Mouse (Mus musculus) spleen, postnatal 0 days (tissue): Measurements from ENCODE around the gene Ppm1n. TPM values are rescaled to one million over a fixed set of nuclear protein-coding genes. Genes with fewer than 3 reads are reported as not detected.

Source experiments
- polyA plus RNA-seq: library from polyadenylated mRNA; unstranded; fragments of >200 nt; fragmentation: Nextera tagmentation; extraction: Ambion mirVana; gene quantifications from 2 replicates; pipeline ENCODE4 v1.2.1, GENCODE M21; 2015

Ppm1n gene
- polyA plus RNA-seq, result 0.18 and 0.19 TPM in 2 replicates

DNA sequence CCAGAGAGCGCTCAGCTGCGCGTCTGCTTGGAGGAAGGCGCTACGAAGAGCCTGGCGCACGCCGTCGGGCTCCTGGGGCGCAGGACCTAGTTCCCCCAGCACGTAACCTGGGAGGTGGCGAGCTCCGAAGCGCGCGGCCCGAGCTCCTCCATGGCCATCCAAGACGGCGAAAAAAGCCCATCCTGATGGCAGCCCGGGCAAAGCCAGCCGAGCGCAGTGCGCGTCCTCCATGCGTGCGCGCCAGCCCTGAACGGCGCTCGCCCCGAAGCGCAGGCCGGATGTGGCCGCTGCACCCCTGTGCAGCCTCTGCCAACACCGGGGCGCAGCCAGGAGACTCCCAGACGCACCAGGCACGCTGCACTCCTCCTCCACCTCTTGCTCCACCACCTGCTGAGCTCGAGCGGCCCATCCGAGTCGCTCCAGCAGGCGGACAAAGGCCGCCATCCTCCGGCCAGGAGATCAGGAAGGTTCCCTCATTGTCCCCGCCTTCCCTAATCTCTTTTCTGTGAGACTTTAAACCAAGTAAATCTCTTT is at the start of gene Ppm1n:
Gene Ppm1n (minus strand): TSS at position 484 of the 534 bp plus-strand sequence.

DNA sequence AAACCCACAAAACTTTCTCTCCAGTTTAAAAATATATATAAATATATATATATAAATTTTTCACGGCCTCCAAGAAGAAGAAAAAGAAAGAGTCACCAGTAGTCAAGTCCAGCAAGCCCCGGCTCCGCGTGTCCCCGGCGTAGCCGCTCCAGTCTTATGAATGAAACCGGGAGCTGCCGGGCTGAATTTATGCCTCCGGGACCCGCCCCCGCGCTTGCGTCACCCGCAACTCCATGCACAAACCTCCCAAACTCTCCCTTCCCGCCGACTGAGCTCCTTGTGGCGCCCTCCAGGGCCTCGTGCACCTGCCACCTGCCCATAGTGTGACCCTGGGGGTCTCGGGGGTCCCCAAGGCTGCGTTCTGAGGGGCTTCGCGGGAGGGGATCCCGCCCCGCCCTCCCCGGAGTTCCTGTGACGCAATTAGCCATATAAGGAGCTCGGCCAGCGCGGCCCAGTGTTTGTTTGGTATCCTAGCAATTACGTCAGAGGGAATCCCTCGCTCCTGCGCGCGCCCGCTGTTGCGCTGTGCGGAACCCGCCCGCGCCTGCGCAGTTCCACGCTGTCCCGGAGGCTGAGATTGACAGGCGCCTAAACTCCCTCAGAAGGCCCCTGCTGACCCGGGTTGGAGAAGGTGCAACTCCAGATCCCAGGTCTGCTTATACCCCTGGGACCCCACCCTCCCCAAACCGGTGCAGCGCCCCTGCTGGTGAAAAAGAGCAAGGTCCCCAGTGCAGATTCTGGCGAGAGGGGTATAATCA is 30.2 kb upstream of the Ppm1n start, which contains the start of gene Fosb:
Gene Fosb (minus strand): TSS at position 168 of the 758 bp plus-strand sequence.

DNA sequence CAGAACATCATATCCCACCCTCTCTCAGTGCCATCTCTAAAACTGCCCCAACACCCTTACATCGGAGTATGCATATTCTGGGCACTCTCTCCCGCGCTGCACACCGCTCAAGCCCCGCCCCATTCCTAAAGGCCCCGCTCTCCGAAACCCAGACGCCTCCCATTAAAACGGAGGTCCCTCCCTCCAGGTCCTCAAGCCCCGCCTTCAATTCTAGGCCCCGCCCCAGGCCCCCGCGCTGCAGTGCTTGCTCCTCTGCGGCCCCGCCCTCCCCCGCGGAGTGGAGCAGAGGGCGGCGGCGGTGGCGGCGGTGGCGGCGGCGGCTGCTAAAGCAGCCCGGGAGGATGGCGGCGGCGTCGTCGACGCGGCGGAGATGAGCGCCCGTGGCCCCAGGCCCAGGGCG is 2.5 kb upstream of the Ppm1n start, which contains the start of gene Rtn2:
Gene Rtn2 (plus strand): TSS at position 240 of the 400 bp plus-strand sequence.

DNA sequence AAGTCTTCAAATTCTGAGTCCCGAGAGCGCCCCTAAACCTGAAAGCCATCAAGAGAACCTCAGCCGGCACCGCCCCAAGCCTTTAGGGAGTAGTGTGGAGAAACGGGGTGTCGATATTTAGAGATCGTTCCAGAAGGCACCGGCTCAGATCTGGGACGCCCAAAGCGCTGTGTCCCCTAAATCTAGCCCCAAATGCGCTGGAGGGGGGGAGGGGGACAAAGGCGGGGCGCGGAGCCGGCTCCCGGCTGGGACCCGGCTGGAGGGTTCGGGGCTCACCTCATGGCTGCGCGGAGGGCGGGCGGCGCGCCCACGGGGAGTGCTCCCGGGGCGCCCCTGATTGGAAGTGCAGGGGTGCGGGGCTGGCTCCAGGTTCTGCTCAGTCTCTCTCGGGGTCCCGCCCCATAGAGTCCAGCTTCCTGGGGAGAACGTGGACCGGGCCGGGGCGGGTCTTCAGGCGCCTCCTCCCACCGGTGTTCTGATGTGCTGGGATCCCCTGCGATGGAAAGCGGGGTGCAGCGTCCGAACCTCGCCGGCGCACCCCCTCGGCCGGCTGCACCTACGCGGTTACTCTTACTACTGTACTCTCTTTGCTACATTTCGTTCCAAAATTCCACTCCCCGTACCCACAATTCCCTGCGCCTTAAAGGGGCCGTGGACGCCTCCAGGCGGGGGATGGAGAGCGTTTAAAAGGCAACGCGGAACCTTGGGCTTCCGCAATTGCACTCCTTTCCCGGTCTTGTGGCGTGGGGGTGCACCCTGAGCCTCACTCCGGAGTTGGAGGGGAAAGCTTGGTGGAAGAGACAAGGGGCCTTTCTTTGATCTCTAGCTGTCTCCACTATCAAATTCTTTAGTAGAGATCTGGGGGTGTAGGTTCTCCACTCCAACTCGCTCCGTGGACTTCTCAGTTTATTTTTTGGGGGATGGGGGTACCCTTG is 8.4 kb downstream of the Ppm1n start, which contains the start of gene Vasp:
Gene Vasp (minus strand): TSS at position 580 of the 935 bp plus-strand sequence.

DNA sequence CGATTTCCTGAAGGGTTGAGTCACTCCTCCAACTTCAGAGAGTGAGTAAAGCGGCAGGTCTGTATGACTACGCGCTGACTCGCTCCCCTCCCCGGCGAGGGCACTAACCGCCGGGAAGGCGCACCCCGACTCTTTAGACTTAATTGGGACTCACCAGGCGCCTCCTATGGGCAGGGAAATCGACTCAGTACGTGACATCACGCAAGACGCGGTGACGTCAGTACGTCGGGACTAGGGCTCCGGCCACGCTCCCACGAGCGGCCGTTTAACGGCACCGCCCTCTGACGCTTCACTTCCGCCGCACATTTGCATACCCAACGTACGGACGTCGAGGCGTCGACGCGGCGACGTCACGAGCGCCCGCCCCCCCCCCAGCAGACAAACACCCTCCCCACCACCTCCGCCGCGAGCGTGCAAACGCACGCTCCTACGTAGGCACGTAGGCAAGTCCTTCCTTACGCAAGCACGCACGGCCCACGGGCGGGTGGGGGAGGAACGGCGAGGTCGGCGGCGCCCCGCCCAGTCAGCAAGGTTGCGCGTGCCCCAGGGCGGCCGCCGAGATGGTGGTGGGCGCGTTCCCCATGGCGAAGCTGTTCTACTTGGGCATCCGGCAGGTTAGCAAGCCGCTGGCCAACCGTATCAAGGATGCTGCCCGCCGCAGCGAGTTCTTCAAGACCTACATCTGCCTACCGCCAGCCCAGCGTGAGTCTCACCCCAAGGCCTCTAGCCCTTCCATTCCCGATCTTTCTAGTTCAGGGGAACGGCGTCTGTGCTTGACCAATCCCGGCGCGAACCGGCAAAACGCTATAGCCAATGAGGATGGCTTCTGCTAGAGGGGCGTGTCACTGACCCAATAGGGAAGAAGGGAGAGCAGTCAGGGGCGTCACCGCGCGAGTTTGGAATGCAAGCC is 51.7 kb downstream of the Ppm1n start, which contains the start of gene Opa3:
Gene Opa3 (plus strand): TSS at position 452 of the 910 bp plus-strand sequence.

Other genes with a start within 250 kb of the Ppm1n start
- gene Rsph6a, start 225.4 kb downstream of the Ppm1n start, polyA plus RNA-seq, result not detected in 2 replicates
- gene Dmwd, start 203.8 kb downstream of the Ppm1n start, polyA plus RNA-seq, result 5.5 and 7.2 TPM in 2 replicates
- gene Dmpk, start 196.2 kb downstream of the Ppm1n start, polyA plus RNA-seq, result 9.4 and 11.5 TPM in 2 replicates
- gene Six5, start 185.5 kb downstream of the Ppm1n start, polyA plus RNA-seq, result 1.4 and 2.4 TPM in 2 replicates
- 0.25 and 0.51 TPM in 2 replicates for gene Gm4969, start 161.7 kb downstream of the Ppm1n start, polyA plus RNA-seq
- 7.2 and 8.3 TPM in 2 replicates for gene Fbxo46, start 160.2 kb downstream of the Ppm1n start, polyA plus RNA-seq
- gene Qpctl, start 130.8 kb downstream of the Ppm1n start, polyA plus RNA-seq, result 6.5 and 7.0 TPM in 2 replicates
- gene Snrpd2, start 130.3 kb downstream of the Ppm1n start, polyA plus RNA-seq, result 84.5 and 92.5 TPM in 2 replicates
- 0.04 and 0.06 TPM in 2 replicates for gene Gipr, start 113.9 kb downstream of the Ppm1n start, polyA plus RNA-seq
- 3.9 and 5.1 TPM in 2 replicates for gene Eml2, start 103.6 kb downstream of the Ppm1n start, polyA plus RNA-seq
- gene Gpr4, start 67.5 kb downstream of the Ppm1n start, polyA plus RNA-seq, result 0.59 and 0.81 TPM in 2 replicates
- gene Opa3, start 51.7 kb downstream of the Ppm1n start, polyA plus RNA-seq, result 14.7 and 14.8 TPM in 2 replicates
- gene Vasp, start 8.2 kb downstream of the Ppm1n start, polyA plus RNA-seq, result 71.2 and 86.4 TPM in 2 replicates
- 4.2 and 4.7 TPM in 2 replicates for gene Rtn2, start 2.6 kb upstream of the Ppm1n start, polyA plus RNA-seq
- gene Fosb, start 30.0 kb upstream of the Ppm1n start, polyA plus RNA-seq, result 0.07 TPM in 1 of 2 replicates, not detected in the other
- 25.0 and 25.6 TPM in 2 replicates for gene Ercc1, start 64.7 kb upstream of the Ppm1n start, polyA plus RNA-seq
- 14.4 and 16.6 TPM in 2 replicates for gene Cd3eap, start 79.4 kb upstream of the Ppm1n start, polyA plus RNA-seq
- 1.8 and 2.3 TPM in 2 replicates for gene Ppp1r13l, start 79.7 kb upstream of the Ppm1n start, polyA plus RNA-seq
- 7.3 and 9.0 TPM in 2 replicates for gene Ercc2, start 101.9 kb upstream of the Ppm1n start, polyA plus RNA-seq
- 0.65 and 0.82 TPM in 2 replicates for gene Klc3, start 124.0 kb upstream of the Ppm1n start, polyA plus RNA-seq
- gene Ckm, start 124.7 kb upstream of the Ppm1n start, polyA plus RNA-seq, result 0.96 and 1.4 TPM in 2 replicates
- gene Mark4, start 178.8 kb upstream of the Ppm1n start, polyA plus RNA-seq, result 2.9 and 3.6 TPM in 2 replicates
- 1.3 and 2.0 TPM in 2 replicates for gene Exoc3l2, start 183.3 kb upstream of the Ppm1n start, polyA plus RNA-seq
- gene Bloc1s3, start 228.3 kb upstream of the Ppm1n start, polyA plus RNA-seq, result 1.6 and 2.5 TPM in 2 replicates
- 57.5 and 68.7 TPM in 2 replicates for gene Trappc6a, start 228.3 kb upstream of the Ppm1n start, polyA plus RNA-seq
- gene Nkpd1, start 237.8 kb upstream of the Ppm1n start, polyA plus RNA-seq, result 0.08 TPM in 1 of 2 replicates, not detected in the other